Mouse (Mus musculus) heart, postnatal 36 days (tissue): ENCODE measurements around the gene Rps5. TPM values are rescaled to one million over a fixed set of nuclear protein-coding genes. Genes with fewer than 3 reads are reported as not detected.
"Not testable (repeated sequence)": the region's sequence is repeated elsewhere in the genome, so short reads cannot be mapped to it uniquely, and the experiment has no call there.

Experiments used
- DNase-seq, 2 experiments: peaks; one replicate each; pipeline ENCODE4 v3.0.0; 2021 to 2022
- intact Hi-C: fragments of 180-260 bp; cut with DNase I; formaldehyde crosslinking; loops from one replicate; pipeline ENCODE4 v1.15.1; 2025
- total RNA-seq, 2 experiments: library from RNA; stranded (reverse); gene quantifications; 2 replicates each; pipeline ENCODE4 v1.2.3; 2021

Gene Rps5
- total RNA-seq: 100 to 1,000 TPM; 550 to 562 TPM

DNA sequence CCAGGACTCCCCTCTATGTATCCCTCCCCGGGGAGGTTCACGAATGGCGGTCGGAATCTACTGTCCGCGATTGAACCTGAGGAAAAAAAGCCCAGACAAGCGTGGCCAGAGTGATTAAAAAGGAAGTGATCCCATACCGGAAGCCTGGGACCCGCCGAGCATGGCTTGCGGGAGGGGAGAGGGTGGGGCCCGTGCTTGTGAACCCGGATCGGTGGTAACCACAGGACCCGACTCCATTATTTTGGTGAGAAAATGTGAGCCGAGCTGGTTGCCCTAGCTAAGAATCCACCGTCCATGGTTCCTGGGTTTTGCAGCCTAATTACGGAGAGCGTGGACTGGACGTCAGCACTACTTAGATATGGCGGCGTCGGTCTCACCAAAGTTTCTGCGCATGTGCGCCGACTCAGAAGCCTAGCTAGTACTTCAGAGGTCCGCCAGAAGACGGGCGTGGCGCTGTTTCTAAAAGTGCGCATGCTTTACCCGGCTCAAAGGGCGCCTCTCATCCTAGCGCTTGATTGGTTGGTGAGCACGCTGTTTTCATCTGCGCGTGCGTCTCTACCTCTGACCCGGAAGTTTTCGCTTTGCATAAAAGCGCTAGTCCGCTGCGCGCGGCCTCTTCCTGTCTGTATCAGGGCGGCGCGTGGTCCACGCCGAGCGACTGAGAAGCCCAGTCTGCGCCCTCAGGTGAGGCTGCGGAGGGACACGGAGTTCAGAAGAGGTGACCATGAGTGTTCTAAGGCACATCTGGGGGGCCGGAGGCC is at the start of gene Rps5:
Gene Rps5, plus strand, starts transcription at position 586 of the 761 bp plus-strand sequence.
- intact Hi-C loops: loop anchor here (1.0 to 2.0 kb wide), 3 partner anchors 25 to 56 kb away; partner anchors contain the start of gene Zscan22
- peak; percentile 97 to 98 for DNase-seq

DNA sequence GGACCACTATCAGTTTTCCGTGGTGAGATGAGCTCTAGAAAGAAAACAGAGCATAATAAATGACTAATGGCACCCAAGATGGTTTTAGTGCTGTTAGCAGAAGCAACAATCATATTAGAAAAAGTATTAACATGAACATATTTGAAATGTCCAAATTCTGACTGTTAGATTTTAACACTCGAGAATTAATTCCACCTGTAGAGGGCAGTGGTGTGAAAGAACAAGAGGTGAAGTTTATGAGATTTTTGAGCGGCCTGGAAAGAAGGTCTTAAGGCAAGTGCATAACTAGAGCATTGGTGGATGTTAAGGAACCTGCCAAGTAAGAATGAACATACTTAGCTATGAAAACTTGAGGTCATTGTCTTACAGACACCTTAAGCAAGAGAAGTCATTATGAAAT is 47.8 kb upstream of the Rps5 start:
- intact Hi-C loops: no loop called here
- DNase-seq: no peak

DNA sequence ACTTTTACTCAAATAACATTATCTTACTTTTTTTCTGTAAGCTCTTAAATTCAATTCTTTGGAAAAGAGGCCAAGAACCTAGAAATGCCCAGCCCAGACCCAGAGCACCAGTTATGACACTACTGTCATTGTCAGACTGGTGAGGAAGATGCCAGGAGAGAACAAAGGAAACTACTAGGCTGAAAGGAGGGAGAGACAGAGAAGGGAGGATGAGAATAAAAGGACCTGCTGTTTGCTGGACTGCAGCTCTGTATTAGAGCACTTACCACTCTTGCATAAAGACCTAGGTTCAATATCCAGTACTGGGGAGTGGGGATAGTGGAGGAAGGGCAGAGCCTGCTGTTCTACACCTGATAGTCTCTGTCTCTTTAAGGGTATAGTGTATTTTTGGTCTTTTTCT is 42.1 kb upstream of the Rps5 start:
- intact Hi-C loops: loop anchor here (2.0 to 10.0 kb wide), 4 partner anchors 17 to 405 kb away; partner anchors contain the start of genes Lig1, Zfp110, Zfp606 and Zscan22
- no peak for DNase-seq

DNA sequence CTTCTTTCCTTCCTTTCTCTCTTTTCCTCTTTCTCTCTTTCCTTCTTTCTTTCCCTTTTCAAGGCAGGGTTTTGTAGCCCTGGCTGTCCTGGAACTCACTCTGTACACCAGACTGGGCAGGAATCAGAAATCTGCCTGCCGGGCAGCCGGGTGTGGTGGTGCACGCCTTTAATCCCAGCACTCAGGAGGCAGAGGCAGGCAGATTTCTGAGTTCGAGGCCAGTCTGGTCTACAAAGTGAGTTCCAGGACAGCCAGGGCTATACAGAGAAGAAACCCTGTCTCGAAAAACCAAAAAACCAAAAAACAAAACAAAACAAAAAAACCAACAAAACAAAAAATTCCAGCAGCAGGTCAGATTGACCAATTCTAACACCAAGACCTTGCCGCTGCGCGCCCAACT is 41.6 kb upstream of the Rps5 start:
- intact Hi-C loops: loop anchor here (2.0 to 10.0 kb wide), 4 partner anchors 16 to 406 kb away; partner anchors contain the start of genes Lig1, Zfp110, Zfp606 and Zscan22
- not testable (repeated sequence) for DNase-seq

DNA sequence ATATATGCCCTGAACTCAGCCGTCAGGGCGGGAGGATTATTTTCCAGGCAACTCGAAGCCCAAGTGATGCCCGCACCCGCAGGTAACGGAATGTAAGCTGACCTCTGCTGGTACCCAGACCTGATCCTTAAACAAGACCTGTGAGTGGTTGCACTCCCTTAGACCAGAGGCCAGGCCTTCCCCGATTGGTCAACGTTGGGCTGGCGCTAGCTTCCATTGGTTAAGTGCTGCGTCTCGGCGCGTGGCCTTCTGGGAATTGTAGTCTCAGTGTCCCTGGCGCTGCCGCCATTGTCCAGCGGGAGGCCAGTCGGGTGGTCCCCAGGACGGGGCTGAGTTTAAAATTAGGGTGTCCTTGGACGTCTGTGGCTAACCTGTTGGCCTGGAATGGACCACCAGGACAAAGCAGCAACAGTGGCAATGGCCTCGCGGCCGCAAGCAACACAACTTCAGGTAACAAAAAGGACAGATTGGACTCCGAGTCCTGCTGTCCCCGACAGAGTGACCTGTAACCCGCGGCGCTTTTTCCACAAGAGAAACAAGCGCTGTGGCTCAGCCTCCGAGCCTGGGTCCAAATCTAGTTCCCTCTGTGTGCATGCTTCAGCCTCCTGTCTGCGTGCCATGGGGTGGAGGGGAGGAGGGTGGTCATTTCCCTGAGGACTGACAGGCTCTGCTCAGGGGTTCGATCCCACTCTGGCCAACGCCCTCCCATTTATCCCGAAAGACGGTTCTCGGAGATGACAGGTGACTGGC is 41.0 kb upstream of the Rps5 start, which contains the start of gene Zfp128:
Gene Zfp128, plus strand, starts transcription at position 267 of the 750 bp plus-strand sequence.
- intact Hi-C loops: loop anchor here (2.0 to 10.0 kb wide), 4 partner anchors 16 to 406 kb away; partner anchors contain the start of genes Lig1, Zfp110, Zfp606 and Zscan22
- DNase-seq: peak; percentile 92

DNA sequence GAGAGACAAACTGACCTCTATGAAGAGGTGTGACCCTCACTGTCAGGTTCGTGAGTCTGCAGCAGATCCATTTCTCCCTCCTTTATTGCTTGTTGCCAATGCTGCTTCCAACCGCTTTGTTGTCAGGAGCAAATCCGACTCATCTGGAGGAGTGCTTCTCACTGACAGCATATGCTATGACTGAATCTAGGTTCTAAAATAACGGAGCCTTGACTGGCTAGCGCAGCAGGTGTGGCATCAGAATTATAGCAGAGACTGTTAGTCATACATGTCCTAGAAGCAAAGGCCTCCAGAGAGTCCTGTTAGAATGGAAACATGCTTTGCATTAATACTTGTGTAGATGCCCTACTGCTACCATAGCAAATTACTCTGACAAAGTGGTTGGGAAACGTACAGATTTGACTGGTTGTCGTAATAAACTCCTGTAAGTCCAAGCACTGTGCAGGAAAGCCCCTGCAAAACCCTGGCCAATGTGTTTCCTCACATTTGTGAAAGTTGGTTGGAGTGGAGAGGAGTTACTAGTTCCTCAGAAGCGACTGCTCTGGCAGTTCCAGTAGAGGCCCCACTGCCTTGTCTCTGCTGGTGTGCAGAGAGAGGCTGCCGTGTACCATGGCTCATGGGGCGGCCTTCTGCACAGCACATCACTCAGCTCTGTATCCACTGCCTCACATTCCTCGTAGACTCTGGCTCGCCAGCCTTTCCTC is 35.4 kb upstream of the Rps5 start:
- intact Hi-C loops: loop anchor here (10.0 kb wide), 1 partner anchor 412 kb away; the partner anchor contains the start of gene Zfp606
- DNase-seq: no peak

DNA sequence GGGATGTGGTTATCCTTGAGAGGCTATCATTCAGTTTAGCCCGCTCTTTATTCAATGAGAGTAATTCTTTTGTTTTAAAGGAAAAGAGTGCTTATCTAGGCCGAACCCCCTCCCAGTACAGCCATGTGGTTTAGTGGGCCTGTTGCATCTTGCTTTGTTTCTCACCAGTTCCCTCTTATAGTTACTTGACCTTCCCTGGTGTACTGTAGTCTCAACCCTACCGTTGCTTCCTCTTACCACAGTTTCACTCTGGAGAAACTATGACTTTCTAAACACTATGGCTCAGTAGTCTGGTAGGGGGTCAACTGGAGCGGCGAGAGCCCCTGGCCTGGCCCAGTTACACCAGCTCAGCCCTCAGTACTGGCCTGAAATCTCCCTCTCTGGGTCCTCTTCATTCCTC is 34.5 kb upstream of the Rps5 start:
- intact Hi-C loops: loop anchor here (10.0 kb wide), 1 partner anchor 413 kb away; the partner anchor contains the start of gene Zfp606
- no peak for DNase-seq

DNA sequence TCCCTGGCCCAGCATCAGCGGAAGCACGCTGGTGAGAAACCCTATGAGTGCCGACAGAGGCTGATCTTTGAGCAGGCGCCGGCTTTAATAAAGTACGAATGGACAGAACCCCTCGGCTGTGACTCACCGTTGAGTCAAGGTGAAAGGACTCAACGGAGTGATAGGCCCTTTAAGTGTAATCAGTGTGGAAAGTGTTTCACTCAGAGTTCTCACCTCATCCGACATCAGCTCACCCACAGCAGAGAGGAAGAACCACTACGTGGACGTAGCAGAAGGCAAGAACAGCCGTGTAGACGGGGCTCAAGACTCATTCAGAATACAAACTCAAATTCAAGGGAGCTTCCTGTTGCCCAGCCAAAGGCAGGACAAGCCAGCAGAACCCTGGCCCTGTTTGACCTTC is 31.2 kb upstream of the Rps5 start:
- intact Hi-C loops: no loop called here
- DNase-seq: no peak

DNA sequence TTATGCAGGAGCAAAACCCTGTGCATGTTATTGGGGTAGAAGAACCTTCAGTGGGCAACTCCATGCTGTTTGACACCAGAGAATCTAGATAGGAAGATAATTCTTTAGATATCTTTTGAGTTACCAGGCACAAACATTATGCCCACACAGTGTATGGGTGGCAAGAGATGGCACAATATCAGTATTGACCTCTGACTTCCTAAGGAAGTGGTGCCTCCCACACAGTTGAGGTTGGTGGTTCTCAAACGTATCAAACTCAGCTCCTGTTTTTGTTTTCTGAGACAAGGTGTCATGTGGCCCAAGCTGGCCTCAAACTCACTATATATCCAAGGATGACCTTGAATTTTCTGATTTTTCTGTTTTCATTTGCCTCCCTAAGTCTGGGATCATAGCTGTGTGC is 30.8 kb upstream of the Rps5 start:
- intact Hi-C loops: no loop called here
- DNase-seq: no peak

DNA sequence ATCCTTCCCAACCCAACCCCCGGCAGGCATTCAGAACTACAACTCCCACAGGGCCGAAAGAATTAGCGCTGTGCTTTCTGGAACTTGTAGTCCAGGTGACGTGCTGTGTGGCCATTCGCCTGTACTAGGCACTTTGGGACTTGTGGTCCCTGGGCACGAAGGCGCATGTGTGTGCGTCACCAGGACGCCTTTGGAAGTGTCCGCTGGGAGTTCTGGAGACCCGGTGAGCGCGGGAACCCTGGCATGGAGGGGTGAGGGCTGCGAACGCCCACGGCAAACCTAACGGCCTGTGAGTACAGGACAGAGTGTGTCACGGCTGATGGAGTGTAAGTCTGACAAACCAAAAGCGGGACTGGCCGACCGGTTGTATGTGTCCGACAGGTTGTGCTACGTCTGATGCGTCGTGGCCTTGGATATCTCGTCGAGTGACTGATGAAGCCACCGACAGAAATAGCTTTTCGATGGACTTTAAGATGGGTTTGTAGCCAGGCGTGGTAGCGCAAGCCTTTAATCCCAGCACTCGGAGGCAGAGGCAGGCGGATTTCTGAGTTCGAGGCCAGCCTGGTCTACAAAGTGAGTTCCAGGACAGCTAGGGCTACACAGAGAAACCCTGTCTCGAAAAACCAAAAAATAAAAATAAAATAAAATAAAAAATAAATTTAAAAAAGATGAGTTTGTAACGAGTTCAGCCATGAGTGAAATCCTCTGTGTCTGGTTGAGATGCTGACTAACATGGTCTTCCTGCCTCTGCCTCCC is 24.3 kb upstream of the Rps5 start, which contains the start of gene Zscan22:
Gene Zscan22, plus strand, starts transcription at position 161 of the 756 bp plus-strand sequence.
- DNase-seq: peak; percentile 88 to 89
- intact Hi-C loops: loop anchor here (1.0 to 5.0 kb wide), 3 partner anchors 17 to 66 kb away; partner anchors contain the start of genes Rps5, Zfp110 and Zfp128

DNA sequence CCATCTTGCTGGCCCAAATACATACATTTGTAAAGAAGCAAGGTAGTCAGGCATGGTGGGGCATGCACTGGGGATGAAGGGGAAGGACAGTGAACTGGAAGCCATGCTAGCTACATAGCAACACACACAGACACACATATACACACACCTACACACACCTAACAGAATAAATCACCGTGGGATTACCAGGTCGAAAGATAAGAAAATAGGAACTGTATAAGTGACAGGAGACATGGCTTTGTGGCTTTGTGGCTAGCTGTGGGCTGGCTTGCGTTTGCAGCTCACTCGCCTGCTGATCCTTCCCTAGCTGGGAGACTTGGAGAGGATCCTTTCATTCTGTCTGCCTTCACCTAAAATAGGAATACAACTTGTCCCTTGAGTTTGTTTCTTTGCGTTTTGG is 20.6 kb upstream of the Rps5 start:
- DNase-seq: no peak
- intact Hi-C loops: no loop called here

DNA sequence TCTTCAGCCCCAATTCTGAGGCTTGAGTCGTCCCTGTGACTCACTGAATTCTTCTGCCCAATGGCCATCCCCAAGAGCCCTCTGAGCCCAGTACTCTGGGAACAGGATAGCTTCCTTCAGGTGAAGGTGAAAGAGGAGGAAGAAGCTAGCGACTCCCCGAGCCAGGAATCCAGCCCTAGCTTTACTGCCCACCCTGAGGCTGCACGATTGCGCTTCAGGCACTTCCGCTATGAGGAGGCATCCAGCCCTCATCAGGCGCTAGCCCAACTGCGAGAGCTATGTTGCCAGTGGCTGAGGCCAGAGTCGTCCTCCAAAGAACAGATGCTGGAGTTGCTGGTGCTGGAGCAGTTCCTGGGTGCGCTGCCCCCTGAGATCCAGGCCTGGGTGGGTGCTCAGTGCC is 18.5 kb upstream of the Rps5 start:
- intact Hi-C loops: no loop called here
- DNase-seq: no peak

DNA sequence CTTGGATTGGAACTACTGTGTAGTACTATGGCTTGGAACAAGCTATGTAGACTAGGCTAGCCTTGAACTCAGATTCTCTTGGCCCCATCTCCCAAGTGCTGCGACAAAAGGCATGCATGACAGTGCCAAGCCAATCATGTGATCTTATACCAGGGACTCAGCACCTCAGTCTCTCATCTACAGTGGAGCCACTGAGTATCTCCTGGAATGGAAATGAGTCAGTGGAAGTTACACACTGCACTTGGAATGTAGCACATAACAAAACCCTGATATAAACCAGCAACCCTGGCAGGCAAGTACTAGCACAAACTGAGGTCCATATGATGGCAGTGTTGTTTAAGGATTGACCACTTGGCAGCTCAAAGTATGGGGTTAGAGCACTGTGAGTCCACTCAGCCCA is 16.9 kb upstream of the Rps5 start:
- no peak for DNase-seq
- intact Hi-C loops: no loop called here

DNA sequence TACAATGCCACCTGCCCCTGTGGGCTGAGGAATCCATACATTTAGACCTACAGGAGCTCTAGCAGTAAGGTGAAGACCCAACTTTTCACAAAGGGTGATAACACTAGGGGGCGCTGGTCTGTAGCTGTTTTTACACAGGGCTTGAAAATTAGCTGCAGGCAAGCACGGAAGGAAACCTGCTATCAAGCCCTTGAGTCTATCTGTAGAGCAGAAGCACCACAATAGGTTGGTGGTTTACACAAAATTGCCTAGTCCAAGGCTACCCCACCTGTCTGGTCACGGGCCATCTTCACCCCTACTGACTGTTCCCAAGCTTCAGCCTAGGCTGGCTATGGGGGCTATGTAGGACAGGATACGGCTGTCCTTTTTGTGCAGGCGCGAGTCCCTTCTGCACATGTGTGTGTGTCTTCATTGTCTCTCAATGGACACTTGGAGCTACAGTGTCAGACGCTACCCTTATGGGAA is 12.6 kb upstream of the Rps5 start:
- intact Hi-C loops: loop anchor here (1.0 to 2.0 kb wide), 2 partner anchors 100 to 137 kb away; no protein-coding TSS in a partner anchor
- DNase-seq: peak; percentile 80 to 83

DNA sequence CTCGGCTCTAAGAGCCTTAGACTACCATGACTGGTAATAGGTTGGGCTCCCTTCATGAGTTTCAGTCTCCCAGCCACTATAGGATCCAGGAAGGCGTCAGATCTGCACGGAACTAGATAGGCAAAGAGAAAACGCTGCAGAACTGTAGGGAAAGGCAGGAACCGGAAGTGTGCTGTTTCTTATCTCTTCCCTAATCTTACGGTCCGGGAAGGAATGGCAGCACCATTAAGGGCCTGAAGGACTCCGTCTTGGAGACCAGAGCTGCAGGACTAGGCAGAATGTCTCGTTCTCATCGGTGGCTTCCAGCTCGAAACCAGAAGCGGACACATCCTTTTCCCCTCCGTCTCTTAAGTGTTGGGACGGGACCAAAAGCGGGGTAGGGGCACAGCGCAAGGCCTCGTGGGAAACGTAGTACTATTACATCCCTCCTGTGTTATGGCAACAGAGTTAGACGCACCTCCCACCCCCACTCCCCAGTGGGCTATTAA is 11.9 kb upstream of the Rps5 start:
- intact Hi-C loops: no loop called here
- peak; percentile 64 to 75 for DNase-seq

DNA sequence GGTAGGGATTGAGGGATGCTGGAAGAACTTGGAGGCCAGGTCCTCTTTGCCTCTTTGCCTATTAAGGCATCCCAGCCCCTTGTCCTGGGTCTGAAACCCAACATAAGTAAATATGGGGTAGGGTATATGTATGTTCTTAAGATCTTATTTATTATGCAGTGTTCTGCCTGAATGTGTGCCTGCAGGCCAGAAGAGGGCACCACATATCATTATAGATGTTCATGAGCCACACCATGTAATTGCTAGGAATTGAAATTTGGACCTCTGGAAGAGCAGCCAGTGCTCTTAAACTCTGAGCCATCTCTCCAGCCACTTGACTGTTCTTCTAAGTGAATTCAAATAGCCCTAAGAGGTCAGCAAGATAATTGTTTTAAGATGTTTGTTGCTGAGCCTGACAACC is 8.5 kb upstream of the Rps5 start:
- no peak for DNase-seq
- intact Hi-C loops: no loop called here

DNA sequence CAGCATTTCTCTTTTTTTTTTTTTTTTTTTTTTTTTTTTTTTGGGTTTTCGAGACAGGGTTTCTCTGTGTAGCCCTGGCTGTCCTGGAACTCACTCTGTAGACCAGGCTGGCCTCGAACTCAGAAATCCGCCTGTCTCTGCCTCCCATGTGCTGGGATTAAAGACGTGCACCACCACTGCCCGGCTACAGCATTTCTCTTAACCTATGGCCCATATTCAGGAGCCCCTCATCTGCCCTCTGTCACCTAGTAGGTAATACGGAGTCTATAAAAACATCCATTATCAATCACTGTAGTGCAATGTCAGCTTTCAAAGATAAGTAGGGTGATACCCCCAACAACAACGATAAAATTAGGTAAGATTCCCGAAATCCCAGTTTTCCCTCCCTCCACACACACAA is 1.6 kb upstream of the Rps5 start:
- intact Hi-C loops, DNase-seq: not testable (repeated sequence)

DNA sequence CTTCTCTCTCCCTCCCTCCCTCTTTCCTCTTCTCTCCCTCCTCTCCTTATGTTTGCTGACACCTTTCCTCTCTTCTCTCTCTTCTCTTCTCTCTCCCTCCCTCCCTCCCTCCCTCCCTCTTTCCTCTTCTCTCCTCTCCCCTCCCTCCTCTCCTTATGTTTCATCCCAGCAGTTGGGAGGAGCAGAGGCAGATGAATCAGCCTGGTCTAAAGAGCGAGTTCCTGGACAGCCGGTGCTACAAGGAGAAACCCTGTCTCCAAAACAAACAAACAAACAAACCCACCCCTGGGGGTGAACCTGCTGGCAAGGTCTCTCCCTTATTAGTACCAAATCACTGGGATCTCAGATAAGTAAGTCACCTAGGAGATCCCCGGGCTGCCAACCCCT is 779 bp upstream of the Rps5 start:
- intact Hi-C loops: no loop called here
- no peak for DNase-seq

DNA sequence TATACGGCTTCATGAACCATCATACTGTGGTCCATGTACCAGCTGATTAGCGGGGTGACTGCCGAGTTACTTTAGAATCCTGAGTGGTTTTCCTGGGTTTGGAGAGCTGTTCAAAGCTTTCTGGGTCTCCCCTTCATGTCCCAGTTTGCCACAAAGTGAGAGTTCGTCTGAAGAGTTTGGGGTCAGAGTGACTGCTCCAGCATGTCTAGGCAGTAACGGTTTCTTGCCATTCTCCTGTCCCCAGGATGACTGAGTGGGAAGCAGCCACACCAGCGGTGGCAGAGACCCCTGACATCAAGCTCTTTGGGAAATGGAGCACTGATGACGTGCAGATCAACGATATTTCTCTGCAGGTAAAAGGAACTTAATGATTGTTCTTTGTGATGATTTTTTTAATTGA is 639 bp downstream of the Rps5 start:
- intact Hi-C loops: loop anchor here (1.0 to 2.0 kb wide), 3 partner anchors 25 to 56 kb away; partner anchors contain the start of gene Zscan22
- DNase-seq: no peak
